Comparison of ENCODE assay signal across 8 mouse cellular contexts in the genomic region with DNA sequence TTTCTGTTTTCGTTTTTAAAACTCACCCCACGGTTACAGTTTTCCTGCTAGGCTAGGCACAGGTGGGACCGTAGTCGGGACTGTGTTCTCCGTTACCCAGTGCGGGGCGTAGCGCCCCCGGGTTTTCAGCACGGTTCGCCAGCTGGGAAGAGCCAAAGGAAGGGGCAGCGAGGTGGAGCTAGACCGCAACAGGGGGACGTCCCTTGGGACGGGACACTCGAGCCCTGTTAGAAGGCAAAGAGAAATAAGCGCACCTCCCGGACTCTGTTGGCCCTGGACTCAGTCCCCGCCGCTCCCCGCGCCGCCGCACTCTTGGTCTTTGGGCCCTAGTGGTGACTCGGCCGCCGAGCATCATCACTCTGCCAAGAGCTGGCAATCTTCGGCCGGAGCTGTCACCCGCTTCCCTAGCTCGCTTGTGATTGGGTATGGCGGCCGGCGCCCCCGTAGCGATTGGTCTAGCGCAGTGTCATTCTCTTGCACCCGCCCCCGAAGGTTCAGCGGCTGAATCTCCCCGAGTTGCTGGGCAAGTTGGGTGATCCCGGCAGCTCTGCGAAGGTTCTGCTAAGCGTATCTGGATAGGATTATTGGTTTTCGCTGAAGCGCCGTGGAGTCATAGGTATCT. TPM values are rescaled to one million over a fixed set of nuclear protein-coding genes. Genes with fewer than 3 reads are reported as not detected.
A peak's percentile ranks its signal among the peaks of the same experiment; 100 is the strongest.
DNase-seq lines count a peak whose midpoint lies in the region; ATAC-seq lines count a peak whose summit lies in the region.

TSS of gene Slc46a3 (minus strand) at position 361 of the 622 bp plus-strand sequence.

- H3K27me3 ChIP-seq in megakaryocyte, embryonic 14.5 days (replicated peaks): peaks cover 9% of the 10 kb centered on the region

- H3K4me1 ChIP-seq in megakaryocyte, embryonic 14.5 days: peaks cover 44% of the 10 kb centered on the region

- peak; percentile 94 for DNase-seq in ZHBTc4 (ENCODE audit: low read depth, low spot score)
- peak; percentile 94 for DNase-seq in gastrocnemius, adult 8-10 months (ENCODE audit: low spot score in 2 of 2)
- DNase-seq in hindlimb bud, embryonic 11.5 days (ENCODE audit: extremely low spot score, low read depth, low spot score): peak; percentile 50
- DNase-seq in left cerebral cortex, adult 8-10 months (ENCODE audit: low spot score in 2 of 2): peak; percentile 89 to 95
- peak; percentile 93 to 94 for DNase-seq in right cerebral cortex, postnatal 10 days (ENCODE audit: low spot score in 2 of 2)
- DNase-seq in urinary bladder, postnatal 25 days (ENCODE audit: low spot score): peak; percentile 90

- peak within 1 kb of the TSS; percentile 94 for H3K4me3 ChIP-seq in megakaryocyte, embryonic 14.5 days (replicated peaks)

- H3K9me3 ChIP-seq in megakaryocyte, embryonic 14.5 days: no peaks in the 10 kb centered on the region

- ATAC-seq in common myeloid progenitor, adult 5-6 weeks (replicated peaks; ENCODE audit: low read depth, poor library complexity, severe bottlenecking): peak; percentile 79

- H3K36me3 ChIP-seq in megakaryocyte, embryonic 14.5 days (replicated peaks; ENCODE audit: low read length): peaks cover 21% of the 10 kb centered on the region

RNA-seq across cellular contexts. Expression of gene Slc46a3, which starts in this region (rescaled TPM):
- total RNA-seq in common myeloid progenitor, adult 5-6 weeks (2017): 3.7 and 5.5 TPM in 2 replicates
- 10 to 100 TPM in 2 of 4 experiments, 1 to 10 TPM in 2; 7.3 to 12.0 (median 9.9) TPM for total RNA-seq in gastrocnemius, adult 8-10 months (2022)
- total RNA-seq in left cerebral cortex, adult 8-10 months (2022): 10 to 100 TPM in 1 of 4 experiments, 1 to 10 TPM in 3; 8.6 to 11.2 (median 9.2) TPM
- polyA plus RNA-seq in megakaryocyte, embryonic 14.5 days (2012; ENCODE audit: insufficient read depth, low replicate concordance): 1.4 and 4.4 TPM in 2 replicates

Comparison
In these comparisons a context has a peak if more than half of its experiments do, and no peak if none do; other contexts are left out.
1. Peak in every context shown above with its lines: DNase-seq, ATAC-seq and H3K4me3 ChIP-seq.